In the genomic region with DNA sequence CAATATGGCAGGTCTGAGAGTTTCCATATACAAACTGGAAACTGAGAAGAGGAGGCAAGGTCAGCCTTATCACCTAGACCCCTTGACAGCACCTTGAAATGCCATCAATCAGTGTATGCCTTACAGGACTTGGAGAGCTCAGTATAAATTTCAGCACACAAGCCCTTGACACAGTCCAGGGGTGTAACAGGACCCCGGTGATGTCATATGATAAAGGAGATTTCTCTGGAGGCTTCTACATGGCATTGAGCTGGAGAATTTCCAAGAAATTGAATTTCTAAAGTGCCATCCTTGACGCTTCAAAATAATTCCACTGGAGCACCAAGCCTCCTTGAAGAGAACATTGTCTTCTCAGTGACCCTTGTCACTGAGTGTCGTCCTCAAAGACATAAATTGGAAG, we compare ENCODE assay signal across 25 mouse cellular contexts.
A peak's percentile ranks its signal among the peaks of the same experiment; 100 is the strongest.
DNase-seq lines count a peak whose midpoint lies in the region; ATAC-seq and TF ChIP-seq lines count a peak whose summit lies in the region.
"Had no signal": no experiment of that assay in that cellular context is flagged by ENCODE, and none has a peak within 500 bp of the region (broad histone marks: within the 10 kb centered on the region; RNA-seq: fewer than 3 reads in every experiment).

No protein-coding gene starts in this region.

- no peak overlapping the region for H3K4me3 ChIP-seq in heart, embryonic 11.5 days (ENCODE audit: low read depth, low read length)
- H3K4me3 ChIP-seq in heart, embryonic 14.5 days (ENCODE audit: control insufficient read depth in 1 of 2, insufficient read depth in 1 of 2, low read depth in 1 of 2, low read length in 2 of 2), result no peak overlapping the region
- H3K4me3 ChIP-seq in heart, embryonic 10.5 days, result no peak overlapping the region
- no peak overlapping the region for H3K4me3 ChIP-seq in layer of hippocampus, adult 2 months
- H3K4me3 ChIP-seq: embryonic facial prominence, embryonic 12.5 days; erythroblast, embryonic 14.5 days; forebrain, embryonic 12.5 days; forebrain, embryonic 15.5 days; hindbrain, embryonic 12.5 days; hindbrain, embryonic 15.5 days had no signal

- H3K9me3 ChIP-seq in heart, embryonic 11.5 days (replicated peaks; ENCODE audit: control insufficient read depth, low read length), result no peaks in the 10 kb centered on the region
- H3K9me3 ChIP-seq in heart, embryonic 14.5 days (ENCODE audit: control insufficient read depth, low read length), result no peaks in the 10 kb centered on the region
- H3K9me3 ChIP-seq in heart, embryonic 10.5 days, result no peaks in the 10 kb centered on the region
- H3K9me3 ChIP-seq: embryonic facial prominence, embryonic 12.5 days; forebrain, embryonic 12.5 days; forebrain, embryonic 15.5 days; hindbrain, embryonic 12.5 days; hindbrain, embryonic 15.5 days had no signal

- no peak overlapping the region for H3K9ac ChIP-seq in heart, embryonic 11.5 days (ENCODE audit: low read depth, low read length)
- H3K9ac ChIP-seq in heart, embryonic 14.5 days (ENCODE audit: low read length), result no peak overlapping the region
- H3K9ac ChIP-seq: embryonic facial prominence, embryonic 12.5 days; forebrain, embryonic 12.5 days; forebrain, embryonic 15.5 days; hindbrain, embryonic 12.5 days; hindbrain, embryonic 15.5 days had no signal

- 52% methylated on average over 3 of the region's 3 CpGs for WGBS in heart, embryonic 11.5 days (ENCODE audit: insufficient replicate concordance)
- WGBS in heart, embryonic 14.5 days, result 35% methylated on average over 3 of the region's 3 CpGs
- WGBS in heart, embryonic 10.5 days, result 46% methylated on average over 3 of the region's 3 CpGs

- peak overlapping the region; percentile 38 for H3K27ac ChIP-seq in heart, embryonic 11.5 days (ENCODE audit: low read depth, low read length)
- H3K27ac ChIP-seq in heart, embryonic 14.5 days (replicated peaks in 1 of 2; ENCODE audit: control insufficient read depth in 1 of 2, insufficient read depth in 1 of 2, low read depth in 2 of 2, low read length in 2 of 2), result no peak overlapping the region
- no peak overlapping the region for H3K27ac ChIP-seq in heart, embryonic 10.5 days
- H3K27ac ChIP-seq in layer of hippocampus, adult 2 months, result no peak overlapping the region
- H3K27ac ChIP-seq: embryonic facial prominence, embryonic 12.5 days; forebrain, embryonic 12.5 days; forebrain, embryonic 15.5 days; hindbrain, embryonic 12.5 days; hindbrain, embryonic 15.5 days had no signal

- no peak for TF ChIP-seq CTCF in layer of hippocampus, adult 2 months (conservative IDR thresholded peaks at IDR 0.05)

- H3K27me3 ChIP-seq in heart, embryonic 11.5 days (ENCODE audit: control insufficient read depth, insufficient read depth, low read length), result no peaks in the 10 kb centered on the region
- no peaks in the 10 kb centered on the region for H3K27me3 ChIP-seq in heart, embryonic 14.5 days (ENCODE audit: control insufficient read depth, insufficient read depth, low read length)
- H3K27me3 ChIP-seq in heart, embryonic 10.5 days (ENCODE audit: insufficient read depth, poor library complexity, severe bottlenecking), result no peaks in the 10 kb centered on the region
- H3K27me3 ChIP-seq: embryonic facial prominence, embryonic 12.5 days; forebrain, embryonic 15.5 days; hindbrain, embryonic 12.5 days; hindbrain, embryonic 15.5 days; Patski had no signal

- no peak overlapping the region for H3K4me2 ChIP-seq in heart, embryonic 11.5 days
- no peak overlapping the region for H3K4me2 ChIP-seq in heart, embryonic 14.5 days (ENCODE audit: low read length)
- H3K4me2 ChIP-seq: embryonic facial prominence, embryonic 12.5 days; forebrain, embryonic 12.5 days; forebrain, embryonic 15.5 days; hindbrain, embryonic 12.5 days; hindbrain, embryonic 15.5 days had no signal

- DNase-seq in heart, postnatal 36 days, result no peak
- no peak for DNase-seq in heart, embryonic 10.5 days (ENCODE audit: low spot score)
- peak; percentile 69 for DNase-seq in MN1 (ENCODE audit: low spot score)
- DNase-seq in layer of hippocampus, adult 2 months (ENCODE audit: low spot score in 2 of 2), result no peak
- DNase-seq: adrenal gland, postnatal 10 days; adrenal gland, postnatal 36 days; cerebellum, adult 18-20 months; cerebellum, adult 9-10 months; cerebellum, postnatal 14 days; embryo, embryonic 11 days; gastrocnemius, postnatal 25 days; heart, adult 18-20 months; heart, postnatal 14 days; kidney, adult 2 months had no signal

- H3K36me3 ChIP-seq in heart, embryonic 11.5 days (ENCODE audit: control insufficient read depth, insufficient read depth, low read length), result no peaks in the 10 kb centered on the region
- H3K36me3 ChIP-seq in heart, embryonic 14.5 days (ENCODE audit: control insufficient read depth, insufficient read depth, low read length), result no peaks in the 10 kb centered on the region
- H3K36me3 ChIP-seq in heart, embryonic 10.5 days, result 0 out of 2 replicates have a peak, but pooled peaks cover 4% of the 10 kb centered on the region
- H3K36me3 ChIP-seq: embryonic facial prominence, embryonic 12.5 days; forebrain, embryonic 12.5 days; forebrain, embryonic 15.5 days; hindbrain, embryonic 12.5 days; hindbrain, embryonic 15.5 days had no signal

- peaks cover 15% of the 10 kb centered on the region; the same call in 1 of the 2 replicates for H3K4me1 ChIP-seq in heart, embryonic 11.5 days (ENCODE audit: control insufficient read depth, insufficient read depth, low read length)
- peaks cover 11 to 24% of the 10 kb centered on the region in 2 experiments for H3K4me1 ChIP-seq in heart, embryonic 14.5 days (ENCODE audit: control insufficient read depth in 2 of 2, insufficient read depth in 2 of 2, low read length in 2 of 2)
- H3K4me1 ChIP-seq in heart, embryonic 10.5 days, result peaks cover 44% of the 10 kb centered on the region
- H3K4me1 ChIP-seq: forebrain, embryonic 12.5 days; forebrain, embryonic 15.5 days; hindbrain, embryonic 12.5 days; hindbrain, embryonic 15.5 days had no signal

- intact Hi-C loops in heart, postnatal 36 days (cut with DNase I), result no loop called here

- no peak; the same call in 1 of the 2 replicates for ATAC-seq in heart, embryonic 11.5 days (replicated peaks; ENCODE audit: insufficient number of reproducible peaks, low FRiP score, low TSS enrichment)
- ATAC-seq in heart, embryonic 14.5 days (ENCODE audit: insufficient number of reproducible peaks, insufficient read depth, low FRiP score, low read depth), result 0 out of 2 replicates have a peak, but pooled peaks have one; percentile 31
- ATAC-seq: CD4-positive, CD25-positive, alpha-beta regulatory T cell, adult 4 months; forebrain, embryonic 15.5 days; intestine, postnatal 0 days; Patski had no signal
